Mouse (Mus musculus) liver, postnatal 0 days (tissue): ENCODE measurements at regions not wholly inside any gene's neighbourhood (a gene's known extent, or its start where the extent isn't known, plus 50 kb on each side); places are given as distances from the start of the nearest gene placed in this dataset.

Source experiments
- ATAC-seq: fragments of 200-750 bp; cut with Nextera tagmentation; 2 replicates; pipeline ENCODE4 v1.8.0; 2017; ENCODE audit warnings: mild to moderate bottlenecking, moderate library complexity
- DNase-seq: peaks from one replicate; pipeline ENCODE4 v3.0.0-alpha.2; 2016
- H3K27ac ChIP-seq: fragments of 300-500 bp; sonication (generic); 2 replicates; pipeline ENCODE4 v1.5.1; 2014; ENCODE audit warnings: antibody characterized with exemption, moderate library complexity, mild to moderate bottlenecking, low read depth
- H3K27me3 ChIP-seq: fragments of 300-500 bp; sonication (generic); 2 replicates; pipeline ENCODE4 v1.6.1; 2014; ENCODE audit warnings: low read length, control low read depth, mixed read lengths; ENCODE audit not compliant: insufficient read depth
- H3K36me3 ChIP-seq: fragments of 300-500 bp; sonication (generic); replicated peaks from 2 replicates; pipeline ENCODE4 v1.6.1; 2014; ENCODE audit warnings: mild to moderate bottlenecking, control low read depth, low read length, moderate library complexity, mixed read lengths; ENCODE audit not compliant: insufficient read depth
- H3K4me1 ChIP-seq: fragments of 300-500 bp; sonication (generic); 2 replicates; pipeline ENCODE4 v1.6.1; 2014; ENCODE audit warnings: antibody characterized with exemption, mild to moderate bottlenecking, control low read depth; ENCODE audit not compliant: insufficient read depth
- H3K4me2 ChIP-seq: fragments of 300-500 bp; sonication (generic); 2 replicates; pipeline ENCODE4 v1.6.1; 2014; ENCODE audit warnings: low read depth, mild to moderate bottlenecking, low read length, moderate library complexity, mixed read lengths
- H3K4me3 ChIP-seq: fragments of 300-500 bp; sonication (generic); 2 replicates; pipeline ENCODE4 v1.5.1; 2014; ENCODE audit warnings: low read depth, low read length
- H3K9ac ChIP-seq: fragments of 300-500 bp; sonication (generic); replicated peaks from 2 replicates; pipeline ENCODE4 v1.6.1; 2014; ENCODE audit warnings: mild to moderate bottlenecking, moderate library complexity
- H3K9me3 ChIP-seq: fragments of 300-500 bp; sonication (generic); 2 replicates; pipeline ENCODE4 v1.6.1; 2016; ENCODE audit warnings: mild to moderate bottlenecking, control low read depth, low read length, mixed read lengths
- CTCF ChIP-seq: sonication (generic); IDR thresholded peaks from 2 replicates; pipeline ENCODE4 v1.5.1; 2016; ENCODE audit warnings: antibody characterized with exemption, low read depth
- EP300 ChIP-seq: IDR thresholded peaks from 2 replicates; pipeline ENCODE4 v1.6.1; 2016; ENCODE audit warnings: antibody characterized with exemption, low read depth, mild to moderate bottlenecking
- WGBS: fragments of 180-500 bp; shearing (Covaris S2); extraction: QIAGEN DNeasy Blood & Tissue Kit; methylation state at CpG from one replicate; pipeline ENCODE4 v1.1.7; 2014; ENCODE audit not compliant: insufficient replicate concordance; 5-methylcytosine and 5-hydroxymethylcytosine counted together

DNA sequence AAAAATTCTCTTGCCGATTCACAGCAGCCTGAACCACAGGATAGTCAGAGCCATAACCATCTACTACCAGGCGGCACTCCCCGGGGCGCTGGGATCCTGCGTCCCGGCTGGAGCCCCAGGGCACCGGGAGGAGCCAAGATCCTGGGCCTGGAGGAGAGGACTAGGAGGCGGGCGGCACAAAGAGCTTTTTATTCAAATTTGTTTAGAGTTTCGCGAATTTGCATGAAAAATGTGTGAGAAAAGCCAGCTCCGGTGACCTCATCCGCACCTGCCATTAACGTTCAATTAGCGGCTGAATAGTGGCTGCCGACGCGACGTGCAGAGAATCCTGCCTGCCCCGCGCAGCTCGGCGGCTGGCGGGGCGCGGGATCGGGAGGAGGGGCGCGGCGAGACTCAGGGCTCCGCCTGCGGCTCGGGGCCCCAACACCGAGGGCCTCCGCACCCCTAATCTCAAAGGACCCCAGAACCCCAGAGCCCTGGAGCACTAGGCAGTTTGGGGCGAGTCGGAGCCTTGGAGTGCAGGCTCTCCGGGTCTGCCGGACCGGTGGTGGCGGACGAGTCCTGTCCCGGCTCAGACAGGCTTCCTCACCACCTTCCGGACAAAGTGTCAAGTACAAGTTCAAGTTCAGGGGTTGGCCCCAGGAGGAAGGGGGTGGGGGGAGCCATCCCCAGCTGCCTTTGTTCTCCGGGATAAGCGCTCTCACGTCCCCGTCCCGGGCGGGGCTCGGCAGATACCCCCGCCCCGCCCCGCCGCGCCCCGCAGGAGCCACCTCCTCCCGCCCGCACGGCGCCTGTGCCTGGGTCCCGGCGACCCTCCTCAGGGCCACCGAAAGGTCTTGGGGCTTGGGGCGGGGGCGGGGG lies 69.3 kb upstream of the Polg start:
- Histone ChIP-seq H3K36me3 (no peaks in the 10 kb centered on the region), H3K9ac (no peak overlapping the region), H3K4me2 (peak overlapping the region; percentile 55), H3K4me3 (peak overlapping the region; percentile 29), H3K27me3 (peaks cover 92% of the 10 kb centered on the region), H3K4me1 (peaks cover 2% of the 10 kb centered on the region; the same call in 1 of the 2 replicates), H3K9me3 (no peaks in the 10 kb centered on the region), H3K27ac (no peak overlapping the region)
- DNase-seq = no peak
- no peak for ATAC-seq
- TF ChIP-seq CTCF (no peak), EP300 (no peak)
- 1% methylated on average over 62 of the region's 66 CpGs for WGBS

- TF ChIP-seq EP300 (no peak), CTCF (no peak)
- Histone ChIP-seq H3K9ac (no peak overlapping the region), H3K9me3 (no peaks in the 10 kb centered on the region), H3K4me2 (no peak overlapping the region), H3K27ac (no peak overlapping the region), H3K4me1 (peaks cover 2% of the 10 kb centered on the region; the same call in 1 of the 2 replicates), H3K27me3 (peaks cover 91% of the 10 kb centered on the region), H3K36me3 (no peaks in the 10 kb centered on the region), H3K4me3 (no peak overlapping the region)
- 12% methylated on average over 7 of the region's 7 CpGs for WGBS
- no peak for ATAC-seq
- no peak for DNase-seq
Measured at GRCm38 (mm10) chr7:79534819-79535218, 68.7 kb upstream of the Polg start.

DNA sequence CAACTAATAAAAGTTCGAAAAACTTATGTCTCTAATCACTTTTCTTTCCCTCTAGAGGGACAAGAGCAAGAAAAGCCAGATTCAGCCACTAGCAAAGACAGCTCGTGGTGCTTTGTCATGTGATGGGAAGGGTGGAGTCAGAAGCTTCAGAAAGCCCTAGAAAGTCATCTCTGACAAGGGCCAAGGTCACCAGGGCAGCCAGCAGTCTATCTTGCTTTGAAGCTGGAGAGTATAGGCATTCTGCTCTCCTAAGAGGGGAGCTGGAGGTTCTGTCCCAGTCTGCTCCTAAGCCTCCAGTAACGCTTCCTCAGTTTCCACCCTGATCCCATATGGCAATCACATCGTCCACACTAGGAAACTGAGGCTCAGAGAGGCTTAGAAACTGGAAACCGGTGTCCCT lies 68.2 kb upstream of the Polg start:
- Histone ChIP-seq H3K4me2 (no peak overlapping the region), H3K36me3 (no peaks in the 10 kb centered on the region), H3K27me3 (peaks cover 93% of the 10 kb centered on the region), H3K27ac (no peak overlapping the region), H3K9ac (no peak overlapping the region), H3K4me3 (no peak overlapping the region), H3K4me1 (peaks cover 2% of the 10 kb centered on the region; the same call in 1 of the 2 replicates), H3K9me3 (no peaks in the 10 kb centered on the region)
- 6% methylated on average over 5 of the region's 5 CpGs for WGBS
- DNase-seq (no peak), ATAC-seq (no peak)
- TF ChIP-seq EP300 (no peak), CTCF (no peak)

GRCm38 (mm10) chr7:79532626-79533140 lies 66.5 kb upstream of the Polg start:
- TF ChIP-seq CTCF = no peak
- no peak for TF ChIP-seq EP300
- Histone ChIP-seq H3K9ac (no peak overlapping the region), H3K4me1 (peaks cover 2% of the 10 kb centered on the region; the same call in 1 of the 2 replicates), H3K27ac (no peak overlapping the region), H3K36me3 (no peaks in the 10 kb centered on the region), H3K4me2 (no peak overlapping the region), H3K27me3 (peaks cover 79% of the 10 kb centered on the region), H3K9me3 (no peaks in the 10 kb centered on the region), H3K4me3 (no peak overlapping the region)
- DNase-seq (no peak), ATAC-seq (no peak)
- 45% methylated on average over 5 of the region's 5 CpGs for WGBS

- H3K4me2 ChIP-seq = no peak overlapping the region
- no peak overlapping the region for H3K4me3 ChIP-seq
- H3K9me3 ChIP-seq = no peaks in the 10 kb centered on the region
- peaks cover 2% of the 10 kb centered on the region; the same call in 1 of the 2 replicates for H3K4me1 ChIP-seq
- WGBS = 16% methylated on average over 12 of the region's 12 CpGs
- H3K27ac ChIP-seq = no peak overlapping the region
- no peak overlapping the region for H3K9ac ChIP-seq
- DNase-seq (no peak), ATAC-seq (no peak)
- H3K36me3 ChIP-seq = no peaks in the 10 kb centered on the region
- TF ChIP-seq EP300 (no peak), CTCF (no peak)
- H3K27me3 ChIP-seq = peaks cover 70% of the 10 kb centered on the region
Measured at GRCm38 (mm10) chr7:79531551-79532356, 65.6 kb upstream of the Polg start.

DNA sequence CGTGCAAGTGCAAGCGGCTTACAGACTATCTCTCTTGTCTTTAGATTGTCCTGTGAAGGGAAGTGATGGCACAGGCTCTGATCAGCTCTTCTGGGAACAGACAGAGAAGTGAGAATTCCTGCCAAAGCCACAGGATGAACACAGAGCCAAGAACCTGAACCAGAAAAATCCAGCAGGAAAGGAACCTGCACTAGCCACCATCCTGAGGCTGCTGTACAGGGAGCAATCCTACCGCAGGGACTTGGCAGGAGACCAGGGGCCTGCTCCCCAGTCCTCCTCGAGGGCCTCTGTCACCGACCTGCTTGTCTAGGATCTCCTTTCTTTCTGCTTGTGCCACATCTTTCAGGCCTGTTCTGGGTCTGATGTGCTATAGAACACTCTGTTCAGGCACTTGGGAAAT lies 65.0 kb upstream of the Polg start:
- 17% methylated on average over 5 of the region's 5 CpGs for WGBS

More for the DNA sequence above, 65.0 kb upstream of the Polg start:
- peaks cover 2% of the 10 kb centered on the region; the same call in 1 of the 2 replicates for H3K4me1 ChIP-seq
- TF ChIP-seq CTCF = no peak
- TF ChIP-seq EP300 = no peak
- H3K27me3 ChIP-seq = peaks cover 70% of the 10 kb centered on the region
- no peaks in the 10 kb centered on the region for H3K36me3 ChIP-seq
- H3K9ac ChIP-seq = no peak overlapping the region
- no peak overlapping the region for H3K27ac ChIP-seq
- H3K9me3 ChIP-seq = no peaks in the 10 kb centered on the region
- no peak overlapping the region for H3K4me2 ChIP-seq
- no peak for DNase-seq
- no peak for ATAC-seq
- H3K4me3 ChIP-seq = no peak overlapping the region
